Mouse (Mus musculus): ENCODE measurements at regions not wholly inside any gene's neighbourhood (a gene's known extent, or its start where the extent isn't known, plus 50 kb on each side); places are given as distances from the start of the nearest gene placed in this dataset.

DNA sequence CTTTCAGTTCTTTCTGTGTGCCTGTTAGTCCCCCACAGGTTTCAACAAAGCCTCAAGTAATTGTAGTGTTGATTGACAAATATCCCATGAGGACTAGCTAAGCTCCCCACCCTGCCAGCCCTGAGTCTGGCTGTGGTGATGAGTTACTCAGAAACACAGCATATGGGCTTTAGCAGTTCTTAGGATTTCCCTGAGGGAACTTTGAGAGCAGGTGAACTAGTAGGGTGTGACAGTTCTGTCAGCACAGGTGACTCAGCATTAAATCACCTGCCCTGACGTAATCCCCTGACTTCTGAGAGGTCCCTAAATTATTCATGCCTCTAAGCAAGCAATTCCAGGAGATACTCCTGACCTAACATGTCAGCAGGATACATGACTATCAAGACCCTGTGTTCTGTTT, 347.7 kb upstream of the Igfbp3 start:
- no peak for TF ChIP-seq CTCF (IDR thresholded peaks at IDR 0.05; ENCODE audit: low read depth)
- H3K4me3 ChIP-seq (ENCODE audit: low read length): no peak overlapping the region
- no peaks in the 10 kb centered on the region for H3K9me3 ChIP-seq (ENCODE audit: low read length)
- no peak overlapping the region for H3K27ac ChIP-seq
- ATAC-seq (no peak), DNase-seq (ENCODE audit: low spot score) (no peak)
- WGBS: 59% methylated on average over 1 of the region's 1 CpGs
- no peak overlapping the region for H3K4me2 ChIP-seq (ENCODE audit: low read depth, low read length)
- H3K36me3 ChIP-seq (ENCODE audit: insufficient read depth, low read length): no peaks in the 10 kb centered on the region
- no peaks in the 10 kb centered on the region for H3K4me1 ChIP-seq (ENCODE audit: insufficient read depth, low read length)
- no peaks in the 10 kb centered on the region for H3K27me3 ChIP-seq (ENCODE audit: insufficient read depth, low read length)
- no peak overlapping the region for H3K9ac ChIP-seq (replicated peaks; ENCODE audit: low read length)

DNA sequence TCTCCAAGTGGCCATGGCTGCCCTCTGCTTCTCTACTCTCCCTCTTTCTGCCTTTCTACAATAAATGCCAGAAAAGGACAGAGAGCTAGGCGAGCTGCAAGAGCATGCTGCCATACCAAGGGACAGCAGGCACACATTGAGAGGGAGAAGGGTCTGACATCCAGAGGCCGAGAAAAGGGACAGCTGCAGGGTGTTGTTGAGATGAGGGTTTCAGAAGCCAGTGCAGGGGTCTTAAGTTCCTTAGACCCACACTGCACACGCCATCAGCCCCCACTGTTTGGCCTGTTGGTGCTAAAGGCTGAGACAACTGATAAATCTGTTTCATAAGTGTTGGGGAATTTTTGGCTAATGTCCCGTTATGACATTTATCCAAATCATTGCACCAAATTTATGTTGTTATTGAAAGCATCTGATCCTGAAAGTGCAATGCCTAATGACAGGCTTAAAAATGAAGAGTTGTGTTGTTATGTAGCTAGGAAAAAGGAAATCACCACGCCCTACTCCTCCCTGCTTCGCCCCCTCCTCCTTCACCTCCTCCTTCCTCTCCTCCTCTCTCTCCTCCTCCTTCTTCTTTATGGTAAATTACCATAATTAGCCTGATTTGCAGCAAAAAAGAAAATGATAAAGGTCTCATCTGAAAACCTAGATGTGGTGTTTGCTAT, 342.0 kb upstream of the Igfbp3 start:
- H3K9me3 ChIP-seq (ENCODE audit: low read length): no peaks in the 10 kb centered on the region
- no peaks in the 10 kb centered on the region for H3K27me3 ChIP-seq (ENCODE audit: insufficient read depth, low read length)
- no peaks in the 10 kb centered on the region for H3K4me1 ChIP-seq (ENCODE audit: insufficient read depth, low read length)
- ATAC-seq: no peak
- no peak overlapping the region for H3K4me2 ChIP-seq (ENCODE audit: low read depth, low read length)
- H3K4me3 ChIP-seq (ENCODE audit: low read length): no peak overlapping the region
- no peak overlapping the region for H3K27ac ChIP-seq
- WGBS: 68% methylated on average over 6 of the region's 6 CpGs
- TF ChIP-seq CTCF (IDR thresholded peaks at IDR 0.05; ENCODE audit: low read depth): no peak
- DNase-seq (ENCODE audit: low spot score): no peak
- H3K9ac ChIP-seq (replicated peaks; ENCODE audit: low read length): no peak overlapping the region
- no peaks in the 10 kb centered on the region for H3K36me3 ChIP-seq (ENCODE audit: insufficient read depth, low read length)

DNA sequence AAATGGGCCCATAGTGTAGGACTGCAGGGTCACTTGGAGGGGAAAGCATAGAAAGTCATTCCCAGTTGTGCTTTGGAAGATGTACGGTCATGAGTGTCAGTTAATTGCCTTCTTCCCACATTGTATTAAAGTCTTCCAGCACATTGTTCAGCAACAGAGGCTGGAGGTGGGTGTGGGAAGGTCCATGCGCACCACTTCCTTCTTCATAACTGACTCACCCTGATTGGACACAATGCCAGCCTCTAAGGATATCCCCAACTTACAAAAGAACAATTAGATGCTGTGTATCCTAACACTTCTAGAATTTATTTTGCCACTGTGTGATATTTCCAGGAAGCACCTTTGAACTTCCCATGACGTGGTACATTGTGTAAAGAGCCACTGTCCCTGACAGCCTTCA, 338.4 kb upstream of the Igfbp3 start:
- Histone ChIP-seq H3K36me3 (ENCODE audit: insufficient read depth, low read length) (no peaks in the 10 kb centered on the region), H3K27me3 (ENCODE audit: insufficient read depth, low read length) (no peaks in the 10 kb centered on the region), H3K4me1 (ENCODE audit: insufficient read depth, low read length) (no peaks in the 10 kb centered on the region), H3K4me3 (ENCODE audit: low read length) (no peak overlapping the region), H3K4me2 (ENCODE audit: low read depth, low read length) (no peak overlapping the region), H3K9ac (replicated peaks; ENCODE audit: low read length) (no peak overlapping the region), H3K27ac (no peak overlapping the region), H3K9me3 (ENCODE audit: low read length) (no peaks in the 10 kb centered on the region)
- DNase-seq (ENCODE audit: low spot score) (no peak), ATAC-seq (no peak)
- WGBS: 88% methylated on average over 3 of the region's 3 CpGs
- TF ChIP-seq CTCF (IDR thresholded peaks at IDR 0.05; ENCODE audit: low read depth): no peak

DNA sequence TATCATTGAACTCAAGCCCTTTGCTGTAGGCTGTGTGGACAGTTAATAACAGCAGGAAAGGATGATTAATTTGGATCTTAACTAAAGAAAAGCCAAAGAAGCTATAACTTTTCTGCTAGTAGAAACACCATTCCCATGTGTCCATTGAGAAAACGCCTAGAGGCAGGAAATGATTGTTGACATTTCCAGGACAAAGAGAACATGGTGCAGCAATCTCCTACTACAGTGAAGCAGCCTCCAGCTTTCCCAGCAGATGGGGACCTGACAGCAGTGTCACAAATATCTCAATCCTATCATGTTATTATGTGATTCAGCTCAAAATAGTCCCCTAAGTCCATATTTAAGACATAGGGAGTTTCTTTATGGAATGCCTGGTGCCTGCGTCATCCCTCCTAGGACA, 334.1 kb upstream of the Igfbp3 start:
- Histone ChIP-seq H3K4me1 (ENCODE audit: insufficient read depth, low read length) (no peaks in the 10 kb centered on the region), H3K36me3 (ENCODE audit: insufficient read depth, low read length) (no peaks in the 10 kb centered on the region), H3K4me2 (ENCODE audit: low read depth, low read length) (no peak overlapping the region), H3K27ac (no peak overlapping the region), H3K27me3 (ENCODE audit: insufficient read depth, low read length) (no peaks in the 10 kb centered on the region), H3K9ac (replicated peaks; ENCODE audit: low read length) (no peak overlapping the region), H3K4me3 (ENCODE audit: low read length) (no peak overlapping the region), H3K9me3 (ENCODE audit: low read length) (no peaks in the 10 kb centered on the region)
- ATAC-seq: no peak
- no peak for DNase-seq (ENCODE audit: low spot score)
- no peak for TF ChIP-seq CTCF (IDR thresholded peaks at IDR 0.05; ENCODE audit: low read depth)
- 82% methylated on average over 2 of the region's 2 CpGs for WGBS

- H3K27ac ChIP-seq: no peak overlapping the region
- no peak overlapping the region for H3K4me3 ChIP-seq (ENCODE audit: low read length)
- no peak for ATAC-seq
- H3K4me2 ChIP-seq (ENCODE audit: low read depth, low read length): no peak overlapping the region
- no peaks in the 10 kb centered on the region for H3K27me3 ChIP-seq (ENCODE audit: insufficient read depth, low read length)
- no peaks in the 10 kb centered on the region for H3K9me3 ChIP-seq (ENCODE audit: low read length)
- no peaks in the 10 kb centered on the region for H3K4me1 ChIP-seq (ENCODE audit: insufficient read depth, low read length)
- no peak for DNase-seq (ENCODE audit: low spot score)
- H3K9ac ChIP-seq (replicated peaks; ENCODE audit: low read length): no peak overlapping the region
- 77% methylated on average over 2 of the region's 2 CpGs for WGBS
- H3K36me3 ChIP-seq (ENCODE audit: insufficient read depth, low read length): no peaks in the 10 kb centered on the region
- TF ChIP-seq CTCF (IDR thresholded peaks at IDR 0.05; ENCODE audit: low read depth): no peak
Observed at GRCm38 (mm10) chr11:7545621-7546020, 331.9 kb upstream of the Igfbp3 start.

DNA sequence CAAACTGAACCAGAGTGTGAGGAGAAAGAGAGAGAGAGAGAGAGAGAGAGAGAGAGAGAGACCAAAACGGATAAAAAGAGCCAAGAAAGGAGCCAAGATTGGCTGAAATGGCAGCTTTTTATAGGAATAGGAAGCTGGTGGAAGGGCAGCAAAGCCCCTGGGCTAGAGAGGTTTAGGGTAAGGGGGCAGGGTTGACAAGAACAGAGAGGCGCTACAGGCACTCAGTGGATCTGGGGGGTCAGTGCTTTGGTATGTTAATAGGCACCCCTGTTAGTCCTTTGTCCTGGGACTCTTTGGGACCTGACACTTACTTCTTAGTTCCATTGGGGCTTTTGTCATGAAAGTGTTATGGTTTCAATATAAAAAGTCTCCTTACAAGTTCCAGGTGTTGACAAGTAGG, 320.9 kb upstream of the Igfbp3 start:
- H3K36me3 ChIP-seq (ENCODE audit: insufficient read depth, low read length): no peaks in the 10 kb centered on the region
- WGBS: 30% methylated on average over 2 of the region's 2 CpGs
- no peak for ATAC-seq

GRCm38 (mm10) chr11:7533327-7533726, 319.6 kb upstream of the Igfbp3 start:
- no peaks in the 10 kb centered on the region for H3K27me3 ChIP-seq (ENCODE audit: insufficient read depth, low read length)
- ATAC-seq (no peak), DNase-seq (ENCODE audit: low spot score) (no peak)
- H3K27ac ChIP-seq: no peak overlapping the region
- no peak overlapping the region for H3K4me2 ChIP-seq (ENCODE audit: low read depth, low read length)
- 0 out of 2 replicates have a peak, but pooled peaks cover 3% of the 10 kb centered on the region for H3K9me3 ChIP-seq (ENCODE audit: low read length)
- 37% methylated on average over 1 of the region's 1 CpGs for WGBS
- no peak overlapping the region for H3K9ac ChIP-seq (replicated peaks; ENCODE audit: low read length)
- no peak for TF ChIP-seq CTCF (IDR thresholded peaks at IDR 0.05; ENCODE audit: low read depth)
- no peaks in the 10 kb centered on the region for H3K4me1 ChIP-seq (ENCODE audit: insufficient read depth, low read length)
- H3K4me3 ChIP-seq (ENCODE audit: low read length): no peak overlapping the region
- no peaks in the 10 kb centered on the region for H3K36me3 ChIP-seq (ENCODE audit: insufficient read depth, low read length)

More for the DNA sequence above, 320.9 kb upstream of the Igfbp3 start:
- Histone ChIP-seq H3K27ac (no peak overlapping the region), H3K9ac (replicated peaks; ENCODE audit: low read length) (no peak overlapping the region), H3K4me3 (ENCODE audit: low read length) (no peak overlapping the region), H3K27me3 (ENCODE audit: insufficient read depth, low read length) (no peaks in the 10 kb centered on the region), H3K9me3 (ENCODE audit: low read length) (0 out of 2 replicates have a peak, but pooled peaks cover 3% of the 10 kb centered on the region), H3K4me1 (ENCODE audit: insufficient read depth, low read length) (no peaks in the 10 kb centered on the region), H3K4me2 (ENCODE audit: low read depth, low read length) (no peak overlapping the region)
- no peak for TF ChIP-seq CTCF (IDR thresholded peaks at IDR 0.05; ENCODE audit: low read depth)
- DNase-seq (ENCODE audit: low spot score): no peak

Data from hindbrain, postnatal 0 days (tissue).